Mouse (Mus musculus) liver, embryonic 12.5 days (tissue): ENCODE results near the gene Appbp2. TPM values are rescaled to one million over a fixed set of nuclear protein-coding genes. Genes with fewer than 3 reads are reported as not detected.
A peak's percentile ranks its signal among the peaks of the same experiment; 100 is the strongest.

Source experiments
- ATAC-seq: fragments of 200-750 bp; cut with Nextera tagmentation; 2 replicates; pipeline ENCODE4 v1.8.0; 2017; ENCODE audit warnings: moderate number of reproducible peaks, mild to moderate bottlenecking, moderate library complexity
- H3K27ac ChIP-seq: fragments of 300-500 bp; sonication (generic); 2 replicates; pipeline ENCODE4 v1.5.1; 2016; ENCODE audit warnings: mild to moderate bottlenecking
- H3K27me3 ChIP-seq: fragments of 300-500 bp; sonication (generic); replicated peaks from 2 replicates; pipeline ENCODE4 v1.6.1; 2016; ENCODE audit warnings: mild to moderate bottlenecking, moderate library complexity
- H3K36me3 ChIP-seq: fragments of 300-500 bp; sonication (generic); 2 replicates; pipeline ENCODE4 v1.6.1; 2016; ENCODE audit warnings: mild to moderate bottlenecking, moderate library complexity
- H3K4me1 ChIP-seq: fragments of 300-500 bp; sonication (generic); 2 replicates; pipeline ENCODE4 v1.6.1; 2016
- H3K4me2 ChIP-seq: fragments of 300-500 bp; sonication (generic); 2 replicates; pipeline ENCODE4 v1.6.1; 2016; ENCODE audit warnings: mild to moderate bottlenecking, moderate library complexity
- H3K4me3 ChIP-seq: fragments of 300-500 bp; sonication (generic); 2 replicates; pipeline ENCODE4 v1.5.1; 2016; ENCODE audit warnings: mild to moderate bottlenecking, moderate library complexity
- H3K9ac ChIP-seq: fragments of 300-500 bp; sonication (generic); 2 replicates; pipeline ENCODE4 v1.6.1; 2016; ENCODE audit warnings: mild to moderate bottlenecking, moderate library complexity
- H3K9me3 ChIP-seq: fragments of 300-500 bp; sonication (generic); replicated peaks from 2 replicates; pipeline ENCODE4 v1.6.1; 2016; ENCODE audit warnings: mild to moderate bottlenecking, moderate library complexity
- WGBS: fragments of 180-500 bp; shearing (Covaris S2); methylation state at CpG from one replicate; pipeline ENCODE4 v1.1.7; 2016; ENCODE audit not compliant: insufficient replicate concordance; 5-methylcytosine and 5-hydroxymethylcytosine counted together
- polyA plus RNA-seq: library from polyadenylated mRNA; unstranded; fragments of >200 nt; fragmentation: Nextera tagmentation; extraction: Ambion mirVana; gene quantifications from 2 replicates; pipeline ENCODE4 v1.2.1, GENCODE M21; 2016

Gene Appbp2
- polyA plus RNA-seq, 1 experiment from 2014 or later = 22.9 TPM

DNA sequence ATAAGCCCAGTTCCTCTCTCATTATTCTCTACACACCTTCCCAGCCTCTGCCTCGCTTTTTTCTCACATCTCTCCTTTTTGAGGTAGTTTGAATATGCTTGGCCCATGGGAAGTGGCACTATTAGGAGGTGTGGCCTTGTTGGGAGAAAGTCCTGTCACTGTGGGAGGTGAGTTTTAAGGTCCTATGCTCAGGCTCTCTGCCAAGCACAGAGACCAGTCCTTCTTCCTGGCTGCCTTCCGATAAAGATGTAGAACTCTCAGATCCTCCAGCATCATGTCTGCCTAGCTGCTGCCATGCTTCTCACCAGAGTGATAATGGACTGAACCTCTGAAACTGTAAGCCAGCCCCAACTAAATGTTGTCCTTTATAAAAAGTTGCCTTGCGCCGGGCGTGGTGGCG is 12.4 kb downstream of the Appbp2 start:
- Histone ChIP-seq H3K9ac (no peak overlapping the region), H3K4me1 (peaks cover 8% of the 10 kb centered on the region; the same call in 1 of the 2 replicates), H3K4me3 (no peak overlapping the region), H3K36me3 (peaks cover 21% of the 10 kb centered on the region), H3K27me3 (no peaks in the 10 kb centered on the region), H3K4me2 (no peak overlapping the region), H3K27ac (no peak overlapping the region), H3K9me3 (no peaks in the 10 kb centered on the region)
- WGBS = 86% methylated on average over 6 of the region's 6 CpGs
- ATAC-seq = no peak

DNA sequence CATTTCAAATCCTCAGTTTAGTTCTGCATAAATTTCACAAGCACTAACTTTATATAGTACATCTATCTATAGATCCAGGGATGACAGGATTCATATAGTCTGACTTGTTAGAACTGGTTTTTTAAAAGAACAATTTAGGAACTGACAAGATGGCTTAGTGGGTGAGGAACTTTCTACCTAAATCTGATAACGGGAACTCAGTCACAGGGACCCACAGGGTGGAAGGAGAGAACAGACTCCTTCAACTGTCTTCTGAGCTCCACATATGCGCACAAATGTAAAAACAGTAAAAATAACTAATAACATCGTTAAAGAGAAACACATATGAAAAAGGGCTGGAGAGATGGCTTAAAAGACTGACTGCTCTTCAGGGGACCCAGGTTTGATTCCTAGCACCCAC is 15.9 kb downstream of the Appbp2 start:
- no peak for ATAC-seq
- Histone ChIP-seq H3K4me2 (no peak overlapping the region), H3K4me1 (0 out of 2 replicates have a peak, but pooled peaks cover 5% of the 10 kb centered on the region), H3K27ac (no peak overlapping the region), H3K27me3 (no peaks in the 10 kb centered on the region), H3K4me3 (no peak overlapping the region), H3K36me3 (peaks cover 30% of the 10 kb centered on the region), H3K9me3 (no peaks in the 10 kb centered on the region), H3K9ac (no peak overlapping the region)
- WGBS = 72% methylated on average over 3 of the region's 3 CpGs

DNA sequence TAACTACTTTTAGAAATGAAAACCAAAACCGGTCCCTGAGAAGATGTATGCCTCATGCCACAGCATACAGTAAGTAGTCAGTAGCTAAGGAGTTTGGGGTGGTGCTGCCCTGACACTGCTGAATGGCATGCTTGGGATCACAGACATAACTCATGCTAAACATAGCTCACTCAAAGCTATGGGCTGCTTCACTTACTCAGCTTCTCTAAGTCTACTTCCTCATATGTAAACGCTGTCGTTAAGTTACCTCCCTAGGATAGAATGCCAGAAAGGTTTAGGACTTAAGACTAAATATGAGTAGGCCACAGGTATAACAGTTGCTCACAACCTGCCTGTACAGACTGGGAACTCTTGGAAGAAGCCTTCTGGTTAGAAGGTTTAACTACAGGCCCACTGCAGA is 20.3 kb downstream of the Appbp2 start:
- Histone ChIP-seq H3K36me3 (peaks cover 61% of the 10 kb centered on the region), H3K4me2 (no peak overlapping the region), H3K27me3 (no peaks in the 10 kb centered on the region), H3K4me1 (peaks cover 15% of the 10 kb centered on the region; the same call in 1 of the 2 replicates), H3K4me3 (no peak overlapping the region), H3K9ac (no peak overlapping the region), H3K9me3 (no peaks in the 10 kb centered on the region), H3K27ac (no peak overlapping the region)
- ATAC-seq = no peak
- WGBS = 79% methylated on average over 3 of the region's 3 CpGs

DNA sequence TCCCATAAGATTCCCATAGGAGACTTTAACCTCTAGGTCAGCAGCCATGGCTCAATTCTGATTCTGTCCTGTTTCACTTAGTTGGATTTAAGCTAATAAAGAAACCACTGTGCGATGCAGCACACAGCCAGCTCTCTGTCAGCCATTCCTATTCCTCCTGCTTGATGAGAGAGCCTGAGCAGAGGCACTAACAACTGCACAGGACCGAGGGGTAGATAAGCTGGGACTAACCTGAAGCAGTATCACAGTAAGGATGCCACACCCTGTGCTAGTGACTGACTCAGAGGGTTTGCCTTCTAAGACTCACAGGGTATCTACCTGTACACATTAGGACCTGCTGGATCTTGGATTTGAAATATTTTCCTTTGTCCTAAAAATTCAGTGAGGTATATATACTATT is 21.7 kb downstream of the Appbp2 start:
- ATAC-seq = peak; percentile 68
- Histone ChIP-seq H3K27ac (no peak overlapping the region), H3K9me3 (no peaks in the 10 kb centered on the region), H3K4me2 (no peak overlapping the region), H3K36me3 (peaks cover 75% of the 10 kb centered on the region), H3K4me3 (no peak overlapping the region), H3K27me3 (no peaks in the 10 kb centered on the region), H3K4me1 (peaks cover 11% of the 10 kb centered on the region; the same call in 1 of the 2 replicates), H3K9ac (no peak overlapping the region)
- 55% methylated on average over 2 of the region's 2 CpGs for WGBS

DNA sequence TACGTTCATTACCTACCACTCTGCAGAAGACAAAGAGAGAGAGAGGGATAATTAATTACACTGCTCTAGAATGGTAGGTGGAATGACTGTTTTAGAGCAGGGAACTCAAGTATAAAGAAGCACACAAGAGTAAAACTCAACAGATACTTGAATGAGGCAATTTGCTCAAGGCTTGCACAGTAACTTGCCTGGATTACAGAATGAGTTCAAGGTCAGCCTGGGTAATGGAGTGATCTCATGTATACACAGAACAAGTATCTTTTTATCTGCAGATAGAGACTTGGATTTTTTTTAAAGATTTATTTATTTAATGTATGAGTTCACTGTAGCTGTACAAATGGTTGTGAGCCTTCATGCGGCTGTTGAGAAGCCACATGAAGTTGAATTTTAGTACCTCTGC is 23.8 kb downstream of the Appbp2 start:
- H3K4me2 ChIP-seq = no peak overlapping the region
- ATAC-seq = no peak
- H3K36me3 ChIP-seq = peaks cover 90% of the 10 kb centered on the region
- no peak overlapping the region for H3K27ac ChIP-seq
- H3K27me3 ChIP-seq = no peaks in the 10 kb centered on the region
- WGBS = 88% methylated on average over 2 of the region's 2 CpGs
- H3K9ac ChIP-seq = no peak overlapping the region
- no peak overlapping the region for H3K4me3 ChIP-seq
- peaks cover 11% of the 10 kb centered on the region; the same call in 1 of the 2 replicates for H3K4me1 ChIP-seq
- H3K9me3 ChIP-seq = no peaks in the 10 kb centered on the region

DNA sequence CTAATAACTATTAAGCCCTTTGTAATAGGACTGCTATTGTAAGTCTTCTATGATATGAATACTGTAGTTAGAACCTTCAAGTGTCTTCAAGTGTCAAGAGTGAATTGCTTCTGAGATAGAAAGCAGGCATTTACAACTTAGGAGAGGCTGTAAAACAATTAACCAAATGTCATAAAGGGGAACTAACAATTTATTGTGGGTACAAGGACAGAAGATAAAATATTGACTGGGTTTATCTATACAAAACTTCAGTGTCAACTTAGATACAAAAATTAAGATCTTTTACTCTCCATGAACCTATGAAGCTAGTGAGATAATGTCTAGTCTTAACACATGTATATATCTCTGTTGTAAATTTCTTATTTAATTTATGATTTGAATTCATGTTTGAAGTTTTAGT is 28.7 kb downstream of the Appbp2 start:
- Histone ChIP-seq H3K27ac (no peak overlapping the region), H3K4me1 (no peaks in the 10 kb centered on the region), H3K9ac (no peak overlapping the region), H3K4me3 (no peak overlapping the region), H3K27me3 (no peaks in the 10 kb centered on the region), H3K9me3 (no peaks in the 10 kb centered on the region), H3K4me2 (no peak overlapping the region), H3K36me3 (peaks cover 87% of the 10 kb centered on the region)
- no peak for ATAC-seq

DNA sequence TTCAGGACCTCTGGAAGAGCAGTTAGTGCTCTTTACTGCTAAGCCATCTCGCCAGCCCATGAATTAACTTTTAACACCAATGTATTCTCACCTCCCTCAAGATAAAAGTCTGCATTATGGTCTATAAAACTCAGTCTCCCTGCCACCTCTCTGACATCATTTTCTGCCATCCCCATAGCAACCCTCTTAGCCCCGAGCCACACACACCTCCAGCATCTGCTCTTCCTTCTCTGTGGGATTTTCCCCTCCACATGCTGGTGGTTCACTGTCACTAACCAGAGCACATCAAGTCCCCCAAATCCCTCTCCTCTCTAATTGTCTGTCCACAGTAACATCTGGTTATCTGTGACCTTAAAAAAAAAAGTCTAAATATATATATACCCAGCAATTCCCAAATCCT is 36.0 kb downstream of the Appbp2 start:
- H3K4me1 ChIP-seq = no peaks in the 10 kb centered on the region
- 68% methylated on average over 2 of the region's 2 CpGs for WGBS
- H3K36me3 ChIP-seq = peaks cover 99% of the 10 kb centered on the region
- no peak overlapping the region for H3K9ac ChIP-seq
- H3K4me3 ChIP-seq = no peak overlapping the region
- no peak for ATAC-seq
- H3K4me2 ChIP-seq = no peak overlapping the region
- no peak overlapping the region for H3K27ac ChIP-seq
- no peaks in the 10 kb centered on the region for H3K9me3 ChIP-seq
- H3K27me3 ChIP-seq = no peaks in the 10 kb centered on the region

DNA sequence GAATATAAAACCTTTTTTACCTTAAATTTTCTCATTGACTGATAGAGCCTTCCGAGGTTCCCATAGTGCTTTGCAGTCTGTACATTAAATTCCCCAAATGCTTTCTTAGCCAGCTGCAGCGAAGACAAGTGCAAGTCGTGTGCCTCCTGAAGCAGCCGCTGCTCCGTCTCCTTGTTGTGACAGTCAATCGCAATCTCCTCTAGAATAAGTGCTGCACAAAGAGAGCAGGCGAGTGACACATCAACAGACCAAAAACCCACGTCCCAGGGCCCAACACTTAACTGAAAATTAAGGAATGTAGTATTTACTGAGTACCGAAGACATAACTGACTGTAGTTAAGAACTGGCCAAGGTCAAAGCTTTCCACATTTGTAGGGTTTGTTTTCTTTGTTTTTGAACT is 38.9 kb downstream of the Appbp2 start:
- Histone ChIP-seq H3K27me3 (no peaks in the 10 kb centered on the region), H3K4me3 (no peak overlapping the region), H3K9me3 (no peaks in the 10 kb centered on the region), H3K36me3 (peaks cover 97% of the 10 kb centered on the region), H3K4me1 (no peaks in the 10 kb centered on the region), H3K4me2 (no peak overlapping the region), H3K27ac (no peak overlapping the region), H3K9ac (no peak overlapping the region)
- no peak for ATAC-seq
- 84% methylated on average over 9 of the region's 9 CpGs for WGBS

DNA sequence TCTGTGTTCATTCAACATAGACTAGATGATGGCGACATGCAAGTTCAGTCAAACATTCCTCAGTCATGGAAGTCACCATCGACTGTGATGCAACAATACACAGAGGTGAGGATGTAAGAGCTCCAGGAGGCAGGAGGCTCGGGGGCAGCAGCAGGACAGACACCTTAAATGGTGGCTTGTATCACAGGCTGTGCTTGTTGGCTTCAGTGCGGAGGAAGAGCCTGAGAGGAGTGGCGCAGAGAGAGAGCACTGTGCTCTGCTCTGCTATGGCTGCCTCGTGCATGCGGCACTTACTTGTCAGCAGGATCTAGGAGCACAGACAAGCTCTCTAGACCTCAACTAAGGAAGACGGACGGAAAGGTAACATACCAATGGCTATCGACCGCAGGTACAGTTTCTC is 40.7 kb downstream of the Appbp2 start:
- WGBS = 85% methylated on average over 11 of the region's 11 CpGs
- ATAC-seq = no peak
- H3K4me1 ChIP-seq = peaks cover 4% of the 10 kb centered on the region; the same call in 1 of the 2 replicates
- no peak overlapping the region for H3K9ac ChIP-seq
- H3K4me2 ChIP-seq = no peak overlapping the region
- peaks cover 95% of the 10 kb centered on the region for H3K36me3 ChIP-seq
- H3K4me3 ChIP-seq = no peak overlapping the region
- H3K27me3 ChIP-seq = no peaks in the 10 kb centered on the region
- H3K9me3 ChIP-seq = no peaks in the 10 kb centered on the region
- H3K27ac ChIP-seq = no peak overlapping the region

DNA sequence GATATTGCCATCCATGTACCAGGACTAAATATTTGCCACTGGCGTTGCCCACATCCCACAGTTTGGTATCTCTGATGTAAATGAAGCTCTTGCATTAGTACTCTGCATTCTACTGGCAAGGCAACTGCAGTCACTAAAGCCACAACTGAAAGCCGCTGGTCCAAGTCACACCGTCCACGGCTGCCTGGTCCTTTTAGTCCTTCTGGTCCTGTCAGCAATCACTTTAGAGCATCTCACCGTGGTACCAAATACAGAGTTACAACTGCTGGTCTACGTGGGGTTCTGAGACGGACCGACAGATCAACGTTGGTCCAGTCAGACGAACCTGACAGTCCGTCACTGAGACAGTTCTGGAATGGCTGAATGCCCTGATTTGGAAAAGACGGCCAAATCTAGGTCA is 44.2 kb downstream of the Appbp2 start:
- peaks cover 71% of the 10 kb centered on the region for H3K36me3 ChIP-seq

DNA sequence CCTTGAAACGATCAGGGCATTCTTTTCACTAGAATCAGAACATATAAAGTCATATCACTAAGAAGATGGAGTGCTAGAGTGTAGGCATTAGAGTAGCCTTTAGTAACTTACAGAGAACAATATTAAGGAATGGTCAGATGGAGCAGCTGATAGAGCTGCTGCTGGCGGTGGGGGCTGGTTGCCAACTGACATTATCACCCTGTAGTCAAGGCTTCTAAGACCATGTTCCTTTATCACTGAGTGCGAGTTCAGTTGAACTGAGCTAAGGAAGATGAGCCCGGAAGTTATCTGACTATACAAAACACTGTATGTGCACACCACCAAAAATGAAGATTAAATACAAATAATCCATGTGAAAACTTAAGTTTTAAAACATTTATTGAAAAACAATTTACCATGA is 45.8 kb downstream of the Appbp2 start:
- no peak overlapping the region for H3K4me2 ChIP-seq
- no peaks in the 10 kb centered on the region for H3K27me3 ChIP-seq
- peak; percentile 74 for ATAC-seq
- H3K27ac ChIP-seq = no peak overlapping the region
- H3K4me3 ChIP-seq = no peak overlapping the region
- peaks cover 15% of the 10 kb centered on the region; the same call in 1 of the 2 replicates for H3K4me1 ChIP-seq
- 34% methylated on average over 4 of the region's 4 CpGs for WGBS
- H3K9me3 ChIP-seq = no peaks in the 10 kb centered on the region
- peaks cover 57% of the 10 kb centered on the region for H3K36me3 ChIP-seq
- no peak overlapping the region for H3K9ac ChIP-seq

More for the DNA sequence above, 44.2 kb downstream of the Appbp2 start:
- Histone ChIP-seq H3K4me3 (no peak overlapping the region), H3K4me1 (peaks cover 15% of the 10 kb centered on the region; the same call in 1 of the 2 replicates), H3K27ac (no peak overlapping the region), H3K27me3 (no peaks in the 10 kb centered on the region), H3K9me3 (no peaks in the 10 kb centered on the region), H3K9ac (no peak overlapping the region), H3K4me2 (no peak overlapping the region)
- ATAC-seq = no peak
- 86% methylated on average over 12 of the region's 12 CpGs for WGBS

DNA sequence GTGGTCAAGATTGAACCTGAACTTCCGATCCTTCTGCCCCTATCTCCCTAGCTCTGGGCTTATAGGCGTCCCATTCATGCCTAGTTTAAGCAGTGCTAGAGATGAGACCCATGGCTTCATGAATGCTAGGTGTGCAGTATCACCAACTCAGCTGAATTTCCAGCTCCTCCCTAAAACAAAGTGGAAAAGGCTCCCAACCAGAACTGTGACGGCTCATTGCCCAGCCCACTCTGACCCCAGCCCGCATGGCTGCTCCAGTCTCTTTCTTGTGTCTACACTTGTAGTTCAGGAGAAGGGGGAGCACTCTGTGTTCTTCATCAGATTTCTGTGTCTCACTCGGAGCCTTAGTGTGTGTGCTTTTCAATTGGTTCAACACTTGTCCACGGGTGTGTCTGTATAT is 50.1 kb downstream of the Appbp2 start:
- 84% methylated on average over 6 of the region's 6 CpGs for WGBS
- H3K27ac ChIP-seq = no peak overlapping the region
- no peak for ATAC-seq
- peaks cover 16% of the 10 kb centered on the region for H3K36me3 ChIP-seq
- no peak overlapping the region for H3K4me3 ChIP-seq
- H3K9ac ChIP-seq = no peak overlapping the region
- H3K4me1 ChIP-seq = peaks cover 28% of the 10 kb centered on the region
- no peaks in the 10 kb centered on the region for H3K27me3 ChIP-seq
- no peaks in the 10 kb centered on the region for H3K9me3 ChIP-seq
- H3K4me2 ChIP-seq = no peak overlapping the region

DNA sequence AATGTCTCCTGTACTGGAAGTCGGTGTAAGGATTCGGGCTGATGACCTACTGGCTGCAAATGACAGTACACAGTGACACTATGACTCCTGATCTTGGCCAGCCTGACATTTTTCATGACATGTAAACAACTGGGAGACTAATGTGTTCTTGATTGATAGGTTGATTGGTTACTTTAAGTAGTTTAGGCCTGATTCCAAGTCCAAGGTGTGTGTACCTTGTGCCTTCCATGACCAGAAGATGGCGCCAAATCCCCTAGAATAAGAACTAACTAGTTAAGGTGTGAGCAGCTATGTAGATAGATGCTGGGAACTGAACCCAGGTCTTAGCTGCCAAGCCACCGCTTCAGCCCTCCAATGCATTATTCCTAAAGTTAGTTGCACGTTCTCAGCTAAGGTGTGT is 50.8 kb downstream of the Appbp2 start:
- no peak overlapping the region for H3K27ac ChIP-seq
- no peaks in the 10 kb centered on the region for H3K9me3 ChIP-seq
- peaks cover 10% of the 10 kb centered on the region for H3K36me3 ChIP-seq
- no peak overlapping the region for H3K9ac ChIP-seq
- H3K27me3 ChIP-seq = no peaks in the 10 kb centered on the region
- WGBS = 64% methylated on average over 5 of the region's 5 CpGs
- H3K4me2 ChIP-seq = no peak overlapping the region
- H3K4me1 ChIP-seq = peaks cover 22% of the 10 kb centered on the region
- 0 out of 2 replicates have a peak, but pooled peaks have one; percentile 26 for ATAC-seq
- H3K4me3 ChIP-seq = no peak overlapping the region
